9 mouse cellular contexts compared by ENCODE assay signal in genomic region chr11:98386596-98386995, GRCm38 (mm10). TPM values are rescaled to one million over a fixed set of nuclear protein-coding genes. Genes with fewer than 3 reads are reported as not detected.
DNase-seq lines count a peak whose midpoint lies in the region; ATAC-seq and TF ChIP-seq lines count a peak whose summit lies in the region.
"Had no signal": no experiment of that assay in that cellular context is flagged by ENCODE, and none has a peak within 500 bp of the region (broad histone marks: within the 10 kb centered on the region; RNA-seq: fewer than 3 reads in every experiment).

No protein-coding gene starts in this region.

- H3K4me1 ChIP-seq in lung, embryonic 14.5 days (ENCODE audit: insufficient read depth) = no peaks in the 10 kb centered on the region
- peaks cover 11% of the 10 kb centered on the region; the same call in 1 of the 2 replicates for H3K4me1 ChIP-seq in hindbrain, embryonic 12.5 days

- ATAC-seq in lung, embryonic 14.5 days (ENCODE audit: insufficient read depth) = no peak
- no peak for ATAC-seq in hindbrain, embryonic 12.5 days (ENCODE audit: low FRiP score)

- WGBS in lung, embryonic 14.5 days = 8% methylated on average over 24 of the region's 24 CpGs
- WGBS in hindbrain, embryonic 12.5 days = 15% methylated on average over 24 of the region's 24 CpGs

- no peak overlapping the region for H3K4me3 ChIP-seq in lung, embryonic 14.5 days (ENCODE audit: low read depth, low read length)
- no peak overlapping the region for H3K4me3 ChIP-seq in hindbrain, embryonic 12.5 days

- no peak overlapping the region; the same call in 1 of the 2 replicates for H3K4me2 ChIP-seq in lung, embryonic 14.5 days
- peak overlapping the region; percentile 23; the same call in 1 of the 2 replicates for H3K4me2 ChIP-seq in hindbrain, embryonic 12.5 days (replicated peaks)

- no peak overlapping the region for H3K27ac ChIP-seq in lung, embryonic 14.5 days (ENCODE audit: low read depth)
- H3K27ac ChIP-seq in hindbrain, embryonic 12.5 days = no peak overlapping the region

- peak; percentile 17 for DNase-seq in cerebellum, adult 9-11 months
- DNase-seq in cerebellum, adult 9-10 months = no peak
- DNase-seq in lung, embryonic 14.5 days = peak; percentile 28
- DNase-seq in lung, adult 18-20 months = no peak
- DNase-seq in naive thymus-derived CD4-positive, alpha-beta T cell, adult 2 months (ENCODE audit: low read depth) = peak; percentile 42
- no peak for DNase-seq in ovary, postnatal 10 days (ENCODE audit: low spot score)
- no peak for DNase-seq in urinary bladder, postnatal 36 days (ENCODE audit: low spot score in 2 of 2)
- DNase-seq: adrenal gland, adult 8-10 months had no signal

- no peaks in the 10 kb centered on the region for H3K36me3 ChIP-seq in lung, embryonic 14.5 days (ENCODE audit: insufficient read depth)
- no peaks in the 10 kb centered on the region for H3K36me3 ChIP-seq in hindbrain, embryonic 12.5 days

- no peaks in the 10 kb centered on the region for H3K9me3 ChIP-seq in lung, embryonic 14.5 days (ENCODE audit: low read depth, low read length)
- H3K9me3 ChIP-seq in hindbrain, embryonic 12.5 days (replicated peaks) = no peaks in the 10 kb centered on the region

- no peak overlapping the region for H3K9ac ChIP-seq in lung, embryonic 14.5 days
- peak overlapping the region; percentile 32; the same call in 1 of the 2 replicates for H3K9ac ChIP-seq in hindbrain, embryonic 12.5 days

- TF ChIP-seq CTCF in lung, embryonic 14.5 days (IDR thresholded peaks at IDR 0.05; ENCODE audit: low read depth) = peak; percentile 28; the same call in 1 of the 2 replicates

- peaks cover 45% of the 10 kb centered on the region for H3K27me3 ChIP-seq in lung, embryonic 14.5 days (ENCODE audit: insufficient read depth, low read length)
- peaks cover 72% of the 10 kb centered on the region for H3K27me3 ChIP-seq in hindbrain, embryonic 12.5 days

RNA-seq across cellular contexts. Expression of gene Pnmt, which starts 0.3 kb away (rescaled TPM):
- polyA plus RNA-seq in lung, embryonic 14.5 days (2014; fragmentation: Nextera tagmentation; extraction: Ambion mirVana) = not detected in 2 replicates
- 1.0 and 1.1 TPM in 2 replicates for polyA plus RNA-seq in hindbrain, embryonic 12.5 days (2016; fragmentation: Nextera tagmentation; extraction: Ambion mirVana)

RNA-seq across cellular contexts. Expression of gene Tcap, which starts 3.0 kb away (rescaled TPM):
- polyA plus RNA-seq in lung, embryonic 14.5 days (2014; fragmentation: Nextera tagmentation; extraction: Ambion mirVana) = 3.8 TPM in 1 of 2 replicates, not detected in the other
- polyA plus RNA-seq in hindbrain, embryonic 12.5 days (2016; fragmentation: Nextera tagmentation; extraction: Ambion mirVana) = 0.31 and 1.7 TPM in 2 replicates

RNA-seq across cellular contexts. Expression of gene Pgap3, which starts 13.7 kb away (rescaled TPM):
- 10.9 and 11.6 TPM in 2 replicates for polyA plus RNA-seq in lung, embryonic 14.5 days (2014; fragmentation: Nextera tagmentation; extraction: Ambion mirVana)
- polyA plus RNA-seq in hindbrain, embryonic 12.5 days (2016; fragmentation: Nextera tagmentation; extraction: Ambion mirVana) = 9.1 and 10.2 TPM in 2 replicates

RNA-seq across cellular contexts. Expression of gene Erbb2, which starts 25.7 kb away (rescaled TPM):
- 42.7 and 46.5 TPM in 2 replicates for polyA plus RNA-seq in lung, embryonic 14.5 days (2014; fragmentation: Nextera tagmentation; extraction: Ambion mirVana)
- 25.9 and 26.9 TPM in 2 replicates for polyA plus RNA-seq in hindbrain, embryonic 12.5 days (2016; fragmentation: Nextera tagmentation; extraction: Ambion mirVana)

RNA-seq across cellular contexts. Expression of gene Stard3, which starts 28.4 kb away (rescaled TPM):
- 38.2 and 42.7 TPM in 2 replicates for polyA plus RNA-seq in lung, embryonic 14.5 days (2014; fragmentation: Nextera tagmentation; extraction: Ambion mirVana)
- polyA plus RNA-seq in hindbrain, embryonic 12.5 days (2016; fragmentation: Nextera tagmentation; extraction: Ambion mirVana) = 49.0 and 50.0 TPM in 2 replicates

Comparison
In these comparisons a context has a peak if more than half of its experiments do, and no peak if none do; other contexts are left out.
1. DNase-seq: peak in cerebellum, adult 9-11 months (single experiment), lung, embryonic 14.5 days (single experiment) and naive thymus-derived CD4-positive, alpha-beta T cell, adult 2 months (single experiment); none in cerebellum, adult 9-10 months (single experiment), lung, adult 18-20 months (0 of 2), ovary, postnatal 10 days (single experiment) and urinary bladder, postnatal 36 days (0 of 2).